Mouse (Mus musculus) cortical plate, adult 2 months (tissue): ENCODE results near the gene Tfap2a.

Source experiments
- CTCF ChIP-seq: fragments of 200-500 bp; IDR thresholded peaks from 2 replicates; pipeline ENCODE4 v1.5.1; 2011; ENCODE audit warnings: mild to moderate bottlenecking, control low read depth, low read length; ENCODE audit not compliant: insufficient read depth; ENCODE audit errors: extremely low read depth
- POLR2A ChIP-seq: fragments of 200-500 bp; IDR thresholded peaks from 2 replicates; pipeline ENCODE4 v1.6.1; 2011; ENCODE audit warnings: mild to moderate bottlenecking, low read length, control low read depth; ENCODE audit not compliant: insufficient read depth; ENCODE audit errors: extremely low read depth

GRCm38 (mm10) chr13:40685790-40686189 lies 52.4 kb downstream of the Tfap2a start:
- no peak for TF ChIP-seq POLR2A
- TF ChIP-seq CTCF: no peak
